Mouse (Mus musculus) hindbrain, embryonic 16.5 days (tissue): ENCODE measurements around the gene Pate3. TPM values are rescaled to one million over a fixed set of nuclear protein-coding genes. Genes with fewer than 3 reads are reported as not detected.

ENCODE experiments used
- polyA plus RNA-seq: library from polyadenylated mRNA; unstranded; fragments of >200 nt; fragmentation: Nextera tagmentation; extraction: Ambion mirVana; gene quantifications from 2 replicates; pipeline ENCODE4 v1.2.1, GENCODE M21; 2015

Pate3 gene
- polyA plus RNA-seq, 1 experiment from 2014 or later, result not detected

Other genes starting within 250 kb of the Pate3 start
- 2.9 and 3.7 TPM in 2 replicates for gene Cdon, start 227.1 kb downstream of the Pate3 start, polyA plus RNA-seq
- not detected in 2 replicates for gene Gm1113, start 129.9 kb downstream of the Pate3 start, polyA plus RNA-seq
- gene Ddx25, start 89.7 kb downstream of the Pate3 start, polyA plus RNA-seq, result 28.6 and 30.1 TPM in 2 replicates
- 14.1 and 15.2 TPM in 2 replicates for gene Pus3, start 89.6 kb downstream of the Pate3 start, polyA plus RNA-seq
- 0.73 and 0.77 TPM in 2 replicates for gene Pate2, start 77.9 kb downstream of the Pate3 start, polyA plus RNA-seq
- 14.8 and 17.6 TPM in 2 replicates for gene Hyls1, start 77.8 kb downstream of the Pate3 start, polyA plus RNA-seq
- not detected in 2 replicates for gene Pate4, start 36.3 kb downstream of the Pate3 start, polyA plus RNA-seq
- not detected in 2 replicates for gene Pate1, start 39.2 kb upstream of the Pate3 start, polyA plus RNA-seq
- not detected in 2 replicates for gene Gm17677, start 92.8 kb upstream of the Pate3 start, polyA plus RNA-seq
- gene Gm17727, start 129.9 kb upstream of the Pate3 start, polyA plus RNA-seq, result not detected in 2 replicates
- gene Gm27235, start 141.9 kb upstream of the Pate3 start, polyA plus RNA-seq, result not detected in 2 replicates
- not detected in 2 replicates for gene D730048I06Rik, start 141.9 kb upstream of the Pate3 start, polyA plus RNA-seq
- gene 9230110F15Rik, start 195.9 kb upstream of the Pate3 start, polyA plus RNA-seq, result not detected in 2 replicates